Mouse (Mus musculus): ENCODE measurements at regions not wholly inside any gene's neighbourhood (a gene's known extent, or its start where the extent isn't known, plus 50 kb on each side); places are given as distances from the start of the nearest gene placed in this dataset.

DNA sequence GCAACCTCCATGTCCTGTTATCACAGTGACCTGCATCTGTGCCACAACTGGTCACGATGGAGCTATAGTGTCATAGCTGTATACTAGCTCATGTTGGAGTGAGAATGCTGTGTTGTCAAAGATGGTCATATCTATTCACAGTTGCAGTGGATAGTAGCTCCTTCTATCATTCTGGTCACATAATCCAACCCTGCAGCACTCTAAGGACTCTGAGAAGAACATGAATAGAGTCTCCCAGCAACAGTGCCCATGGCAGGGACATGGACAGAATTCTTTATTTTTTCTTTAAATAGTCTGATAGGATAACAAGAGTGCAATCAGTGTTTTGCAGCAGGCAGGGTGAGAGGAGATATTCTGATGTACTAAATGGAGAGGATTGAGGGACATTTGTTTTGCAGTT is 67.1 kb upstream of the Ednrb start:
- Histone ChIP-seq H3K9me3 (replicated peaks; ENCODE audit: control insufficient read depth, low read length) (no peaks in the 10 kb centered on the region), H3K36me3 (ENCODE audit: control insufficient read depth, insufficient read depth) (no peaks in the 10 kb centered on the region), H3K4me1 (ENCODE audit: control insufficient read depth, insufficient read depth, low read length) (no peaks in the 10 kb centered on the region), H3K9ac (ENCODE audit: low read length) (no peak overlapping the region), H3K4me3 (ENCODE audit: low read length) (no peak overlapping the region), H3K4me2 (ENCODE audit: low read depth, low read length) (no peak overlapping the region), H3K27me3 (ENCODE audit: control insufficient read depth, insufficient read depth, low read length) (no peaks in the 10 kb centered on the region), H3K27ac (ENCODE audit: low read length) (no peak overlapping the region)
- ATAC-seq (replicated peaks; ENCODE audit: extremely low read depth, insufficient read depth, low FRiP score) = no peak
- 91% methylated on average over 1 of the region's 1 CpGs for WGBS

DNA sequence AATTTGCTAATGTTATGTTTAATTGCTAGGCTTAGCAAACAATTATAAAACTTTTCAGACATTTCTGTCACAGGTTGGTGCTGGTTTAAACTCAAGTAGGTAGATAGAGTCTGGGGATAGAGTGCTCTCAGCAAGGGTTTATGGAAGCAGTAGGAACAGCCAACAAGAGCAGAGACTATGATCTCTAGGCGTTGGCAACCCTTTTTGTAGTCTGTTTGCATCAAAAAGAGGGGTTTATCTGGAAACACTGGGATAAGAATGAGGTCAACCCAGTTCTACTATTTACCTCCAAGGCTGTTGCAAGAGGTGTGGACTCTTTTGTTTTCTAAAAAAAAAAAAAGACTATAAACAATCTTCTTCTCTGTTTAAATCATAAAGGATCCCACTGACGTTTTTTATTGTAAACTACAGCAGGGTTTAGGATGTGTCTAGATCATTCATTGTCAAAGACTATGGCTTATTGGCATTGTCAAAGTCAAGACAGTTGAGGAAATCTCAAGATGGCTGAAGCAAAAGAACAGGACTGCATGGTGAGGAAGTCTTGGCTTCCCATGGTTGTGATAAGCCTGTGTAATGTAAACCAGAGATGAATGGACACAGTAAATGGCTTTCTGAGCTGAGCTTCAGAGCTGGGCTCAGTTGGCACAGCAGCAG is 62.3 kb upstream of the Ednrb start:
- H3K9ac ChIP-seq (ENCODE audit: low read length) = no peak overlapping the region
- H3K27ac ChIP-seq (ENCODE audit: low read length) = no peak overlapping the region
- WGBS = 48% methylated on average over 2 of the region's 2 CpGs
- peaks cover 4% of the 10 kb centered on the region; the same call in 1 of the 2 replicates for H3K4me1 ChIP-seq (ENCODE audit: control insufficient read depth, insufficient read depth, low read length)
- ATAC-seq (replicated peaks; ENCODE audit: extremely low read depth, insufficient read depth, low FRiP score) = no peak
- H3K27me3 ChIP-seq (ENCODE audit: control insufficient read depth, insufficient read depth, low read length) = no peaks in the 10 kb centered on the region
- H3K9me3 ChIP-seq (replicated peaks; ENCODE audit: control insufficient read depth, low read length) = no peaks in the 10 kb centered on the region
- no peak overlapping the region for H3K4me3 ChIP-seq (ENCODE audit: low read length)
- H3K36me3 ChIP-seq (ENCODE audit: control insufficient read depth, insufficient read depth) = no peaks in the 10 kb centered on the region
- no peak overlapping the region for H3K4me2 ChIP-seq (ENCODE audit: low read depth, low read length)

DNA sequence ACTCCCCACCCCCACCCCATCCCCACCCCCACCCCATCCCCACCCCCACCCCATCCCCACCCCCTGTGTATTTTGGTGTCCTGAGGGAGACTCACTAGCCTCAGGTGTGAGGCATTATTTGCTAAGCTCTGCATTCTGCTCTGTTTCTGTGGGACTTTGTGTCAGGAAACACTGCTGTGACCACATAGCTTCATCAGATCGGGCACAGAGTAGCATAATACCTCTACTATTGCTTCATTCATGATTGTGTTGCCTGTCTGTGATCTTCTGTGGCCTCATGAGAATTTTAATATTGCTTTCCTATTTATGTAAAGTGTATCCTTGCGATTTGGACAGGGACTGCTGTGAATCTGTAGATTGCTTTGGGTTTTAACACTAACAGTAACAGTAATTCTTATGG is 56.6 kb upstream of the Ednrb start:
- Histone ChIP-seq H3K9ac (ENCODE audit: low read length) (no peak overlapping the region), H3K9me3 (replicated peaks; ENCODE audit: control insufficient read depth, low read length) (no peaks in the 10 kb centered on the region), H3K4me2 (ENCODE audit: low read depth, low read length) (no peak overlapping the region), H3K4me3 (ENCODE audit: low read length) (no peak overlapping the region), H3K27ac (ENCODE audit: low read length) (no peak overlapping the region), H3K36me3 (ENCODE audit: control insufficient read depth, insufficient read depth) (no peaks in the 10 kb centered on the region), H3K27me3 (ENCODE audit: control insufficient read depth, insufficient read depth, low read length) (no peaks in the 10 kb centered on the region), H3K4me1 (ENCODE audit: control insufficient read depth, insufficient read depth, low read length) (peaks cover 8% of the 10 kb centered on the region)
- no peak for ATAC-seq (replicated peaks; ENCODE audit: extremely low read depth, insufficient read depth, low FRiP score)
- 84% methylated on average over 2 of the region's 2 CpGs for WGBS

DNA sequence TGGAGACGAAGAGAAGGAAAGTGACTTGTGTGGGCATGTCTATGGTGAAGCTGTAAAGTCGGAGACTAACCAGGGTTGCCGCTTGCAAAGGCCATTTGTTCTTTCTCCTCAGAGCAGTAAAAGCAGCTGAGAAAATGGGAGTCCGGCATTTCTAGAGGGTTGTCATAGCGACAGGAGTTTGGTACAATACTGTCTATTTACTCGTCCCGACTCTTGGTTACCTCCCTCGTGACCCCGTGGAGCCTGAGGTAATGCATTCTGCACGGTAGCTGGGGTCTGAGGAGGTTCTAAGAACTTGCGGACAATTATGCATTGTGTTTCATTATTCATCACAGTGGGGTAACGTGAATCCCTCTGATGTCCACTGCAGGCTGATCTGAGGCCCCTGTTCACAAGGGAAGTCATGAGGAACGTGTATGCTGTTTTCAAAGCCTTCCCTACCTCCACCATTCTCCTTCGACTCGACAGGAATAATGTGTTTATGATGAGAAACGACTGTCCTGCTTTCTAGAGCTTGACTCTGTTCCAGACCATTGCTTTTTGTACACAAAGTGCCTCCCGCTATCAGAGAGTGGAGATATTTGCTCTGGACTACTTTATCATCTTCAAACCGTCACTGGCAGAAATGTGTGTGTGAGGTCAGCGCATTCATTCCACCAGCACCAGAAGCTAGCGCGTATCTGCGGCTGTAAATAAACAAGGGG is 55.1 kb upstream of the Ednrb start:
- no peak; the same call in 1 of the 2 replicates for ATAC-seq (replicated peaks; ENCODE audit: extremely low read depth, insufficient read depth, low FRiP score)
- peak overlapping the region; percentile 8 for H3K9ac ChIP-seq (ENCODE audit: low read length)

DNA sequence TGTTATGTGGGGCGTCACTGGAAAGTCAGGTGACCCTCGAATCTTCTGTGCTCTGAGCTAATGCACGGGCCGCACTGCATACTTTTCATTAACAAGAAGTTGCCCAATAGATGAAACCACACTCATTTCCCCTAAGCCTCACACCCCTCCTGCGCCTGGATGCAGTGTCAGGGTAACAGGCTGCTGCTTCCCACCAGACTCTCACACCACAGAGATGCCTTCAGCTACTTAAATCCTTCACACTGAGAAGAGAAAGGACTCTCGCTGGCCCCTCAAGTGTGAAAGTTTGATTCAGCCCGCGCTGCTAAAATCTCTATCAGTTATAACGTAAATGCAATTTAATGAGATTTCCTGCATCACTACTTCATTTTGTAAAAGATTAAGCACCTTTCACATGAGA is 54.5 kb upstream of the Ednrb start:
- 33% methylated on average over 9 of the region's 9 CpGs for WGBS
- no peak overlapping the region; the same call in 1 of the 2 replicates for H3K9ac ChIP-seq (ENCODE audit: low read length)
- H3K9me3 ChIP-seq (replicated peaks; ENCODE audit: control insufficient read depth, low read length) = no peaks in the 10 kb centered on the region
- no peak for ATAC-seq (replicated peaks; ENCODE audit: extremely low read depth, insufficient read depth, low FRiP score)
- no peak overlapping the region for H3K27ac ChIP-seq (ENCODE audit: low read length)
- peaks cover 4% of the 10 kb centered on the region; the same call in 1 of the 2 replicates for H3K4me1 ChIP-seq (ENCODE audit: control insufficient read depth, insufficient read depth, low read length)
- peak overlapping the region; percentile 39 for H3K4me3 ChIP-seq (ENCODE audit: low read length)
- no peaks in the 10 kb centered on the region for H3K27me3 ChIP-seq (ENCODE audit: control insufficient read depth, insufficient read depth, low read length)
- peak overlapping the region; percentile 62 for H3K4me2 ChIP-seq (ENCODE audit: low read depth, low read length)
- no peaks in the 10 kb centered on the region for H3K36me3 ChIP-seq (ENCODE audit: control insufficient read depth, insufficient read depth)

More for the DNA sequence above, 55.1 kb upstream of the Ednrb start:
- H3K36me3 ChIP-seq (ENCODE audit: control insufficient read depth, insufficient read depth) = no peaks in the 10 kb centered on the region
- 19% methylated on average over 22 of the region's 22 CpGs for WGBS
- peak overlapping the region; percentile 39 for H3K4me3 ChIP-seq (ENCODE audit: low read length)
- no peaks in the 10 kb centered on the region for H3K9me3 ChIP-seq (replicated peaks; ENCODE audit: control insufficient read depth, low read length)
- H3K27ac ChIP-seq (ENCODE audit: low read length) = no peak overlapping the region
- no peaks in the 10 kb centered on the region for H3K27me3 ChIP-seq (ENCODE audit: control insufficient read depth, insufficient read depth, low read length)
- peaks cover 5% of the 10 kb centered on the region for H3K4me1 ChIP-seq (ENCODE audit: control insufficient read depth, insufficient read depth, low read length)
- H3K4me2 ChIP-seq (ENCODE audit: low read depth, low read length) = peak overlapping the region; percentile 62

DNA sequence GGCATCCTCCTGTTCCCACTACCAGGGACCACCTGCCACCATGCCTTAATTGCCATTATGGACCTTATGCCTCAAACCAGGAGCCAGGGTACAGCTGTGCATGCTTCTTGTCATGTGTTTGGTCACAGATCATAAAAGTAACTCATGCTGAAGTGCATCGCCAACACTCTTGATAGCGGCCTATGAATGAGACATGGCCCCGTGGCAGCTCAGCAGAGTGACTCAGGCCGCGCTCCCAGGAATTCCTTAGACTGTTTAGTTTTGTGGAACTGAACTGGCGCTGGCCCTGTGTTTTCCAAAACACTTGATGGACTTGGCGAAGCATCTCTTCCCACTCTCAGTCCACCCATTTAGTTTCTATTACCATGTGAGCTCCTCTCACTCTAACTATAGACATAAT is 51.1 kb upstream of the Ednrb start:
- no peaks in the 10 kb centered on the region for H3K27me3 ChIP-seq (ENCODE audit: control insufficient read depth, insufficient read depth, low read length)
- ATAC-seq (replicated peaks; ENCODE audit: extremely low read depth, insufficient read depth, low FRiP score) = no peak
- no peak overlapping the region for H3K4me3 ChIP-seq (ENCODE audit: low read length)
- 82% methylated on average over 7 of the region's 7 CpGs for WGBS
- H3K36me3 ChIP-seq (ENCODE audit: control insufficient read depth, insufficient read depth) = no peaks in the 10 kb centered on the region
- no peaks in the 10 kb centered on the region for H3K9me3 ChIP-seq (replicated peaks; ENCODE audit: control insufficient read depth, low read length)
- H3K4me2 ChIP-seq (ENCODE audit: low read depth, low read length) = no peak overlapping the region
- no peak overlapping the region for H3K27ac ChIP-seq (ENCODE audit: low read length)
- no peak overlapping the region for H3K9ac ChIP-seq (ENCODE audit: low read length)
- H3K4me1 ChIP-seq (ENCODE audit: control insufficient read depth, insufficient read depth, low read length) = peaks cover 4% of the 10 kb centered on the region; the same call in 1 of the 2 replicates

Data from heart, embryonic 16.5 days (tissue).